Mouse (Mus musculus): Measurements from ENCODE around the gene Scaf4.

DNA sequence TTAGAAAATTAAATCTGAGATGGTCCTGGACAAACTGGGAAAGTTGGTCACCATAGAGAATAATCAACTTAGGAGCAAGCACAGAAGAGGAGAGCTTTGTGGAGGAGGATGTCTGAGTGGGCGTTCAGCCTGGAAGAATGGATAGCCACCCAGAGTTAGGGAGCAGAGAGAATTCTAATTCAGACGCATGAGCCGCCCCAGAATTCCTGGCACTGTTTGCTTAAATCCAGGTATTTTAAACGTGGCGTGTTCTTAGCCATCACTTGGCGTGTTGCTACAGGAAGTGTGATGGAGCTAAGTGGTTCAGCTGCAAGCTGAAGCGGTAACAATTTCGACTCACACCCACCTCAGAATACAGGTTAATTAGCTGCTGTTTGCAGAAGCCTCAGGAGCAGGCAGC lies 45.2 kb upstream of the Scaf4 start:
- no peak for TF ChIP-seq EP300 (IDR thresholded peaks at IDR 0.05; ENCODE audit: low read depth)
- no peak for TF ChIP-seq CTCF (IDR thresholded peaks at IDR 0.05; ENCODE audit: low read depth)
